ENCODE assay signal across 20 mouse cellular contexts in the genomic region with DNA sequence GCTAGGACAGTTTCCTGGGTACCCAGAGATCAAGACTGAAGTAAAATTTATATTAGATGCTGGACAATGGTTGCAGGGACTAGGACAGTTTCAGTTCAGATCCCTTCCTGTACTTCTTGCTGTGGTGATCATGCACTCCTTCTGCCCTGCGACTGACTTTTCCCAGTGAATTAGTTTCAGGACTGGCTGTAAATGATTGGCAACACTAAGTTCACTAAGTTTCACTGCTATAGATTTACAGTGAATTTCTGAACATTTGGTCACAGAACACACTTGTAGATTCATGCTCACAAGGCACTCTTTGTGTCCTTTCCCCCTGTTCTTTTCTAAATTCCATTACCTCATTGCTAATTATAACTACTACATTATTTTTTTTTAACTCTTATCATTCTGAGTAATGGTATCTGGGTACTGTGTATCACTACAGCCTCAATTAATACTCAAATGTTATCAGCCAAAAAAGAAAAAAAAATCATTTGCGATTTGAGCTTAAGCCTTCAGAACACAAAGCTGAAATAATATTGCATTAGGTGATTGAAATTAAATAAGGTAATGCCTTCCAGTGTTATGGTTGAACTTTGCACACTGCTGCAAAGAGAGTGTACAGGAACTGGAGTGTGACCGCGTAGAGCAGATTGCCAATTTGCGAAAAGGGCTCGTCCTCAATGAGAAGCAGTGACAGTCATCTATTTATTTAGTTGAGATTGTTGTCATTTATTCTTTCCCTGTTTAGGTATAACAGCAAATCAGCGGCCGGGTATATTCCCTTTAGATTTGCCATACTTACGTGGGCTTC.
DNase-seq lines count a peak whose midpoint lies in the region; ATAC-seq and TF ChIP-seq lines count a peak whose summit lies in the region.
"Had no signal": no experiment of that assay in that cellular context is flagged by ENCODE, and none has a peak within 500 bp of the region (broad histone marks: within the 10 kb centered on the region; RNA-seq: fewer than 3 reads in every experiment).

No protein-coding gene starts in this region.

- TF ChIP-seq CTCF in brain, embryonic 14.5 days (IDR thresholded peaks at IDR 0.05; ENCODE audit: borderline replicate concordance, extremely low read depth, insufficient read depth, insufficient read length) = no peak

- H3K4me3 ChIP-seq in forebrain, embryonic 15.5 days = no peak overlapping the region
- H3K4me3 ChIP-seq in forebrain, embryonic 11.5 days (ENCODE audit: low read depth, low read length) = no peak overlapping the region
- H3K4me3 ChIP-seq in heart, embryonic 16.5 days (ENCODE audit: low read length) = no peak overlapping the region
- H3K4me3 ChIP-seq in heart, embryonic 11.5 days (ENCODE audit: low read depth, low read length) = no peak overlapping the region
- no peak overlapping the region for H3K4me3 ChIP-seq in kidney, embryonic 15.5 days (replicated peaks)
- H3K4me3 ChIP-seq: embryonic facial prominence, embryonic 10.5 days; heart, embryonic 15.5 days; hindbrain, embryonic 13.5 days had no signal

- H3K9me3 ChIP-seq in forebrain, embryonic 15.5 days = no peaks in the 10 kb centered on the region
- H3K9me3 ChIP-seq in forebrain, embryonic 11.5 days (ENCODE audit: control insufficient read depth, low read length) = no peaks in the 10 kb centered on the region
- no peaks in the 10 kb centered on the region for H3K9me3 ChIP-seq in heart, embryonic 16.5 days (replicated peaks; ENCODE audit: control insufficient read depth, low read length)
- H3K9me3 ChIP-seq in heart, embryonic 11.5 days (replicated peaks; ENCODE audit: control insufficient read depth, low read length) = no peaks in the 10 kb centered on the region
- no peaks in the 10 kb centered on the region for H3K9me3 ChIP-seq in kidney, embryonic 15.5 days (replicated peaks)
- H3K9me3 ChIP-seq: embryonic facial prominence, embryonic 10.5 days; heart, embryonic 15.5 days; hindbrain, embryonic 13.5 days had no signal

- no peak overlapping the region for H3K4me2 ChIP-seq in forebrain, embryonic 15.5 days (replicated peaks)
- H3K4me2 ChIP-seq in forebrain, embryonic 11.5 days (ENCODE audit: low read depth, low read length, severe bottlenecking) = no peak overlapping the region
- H3K4me2 ChIP-seq in heart, embryonic 16.5 days (ENCODE audit: low read depth, low read length) = no peak overlapping the region
- H3K4me2 ChIP-seq in heart, embryonic 11.5 days = no peak overlapping the region
- H3K4me2 ChIP-seq in kidney, embryonic 15.5 days = no peak overlapping the region
- H3K4me2 ChIP-seq: heart, embryonic 15.5 days; hindbrain, embryonic 13.5 days had no signal

- no peaks in the 10 kb centered on the region for H3K36me3 ChIP-seq in forebrain, embryonic 15.5 days
- H3K36me3 ChIP-seq in forebrain, embryonic 11.5 days (ENCODE audit: control insufficient read depth, insufficient read depth, low read length) = no peaks in the 10 kb centered on the region
- H3K36me3 ChIP-seq in heart, embryonic 16.5 days (ENCODE audit: control insufficient read depth, insufficient read depth) = no peaks in the 10 kb centered on the region
- H3K36me3 ChIP-seq in heart, embryonic 11.5 days (ENCODE audit: control insufficient read depth, insufficient read depth, low read length) = no peaks in the 10 kb centered on the region
- no peaks in the 10 kb centered on the region for H3K36me3 ChIP-seq in kidney, embryonic 15.5 days
- H3K36me3 ChIP-seq: embryonic facial prominence, embryonic 10.5 days; heart, embryonic 15.5 days; hindbrain, embryonic 13.5 days had no signal

- H3K27ac ChIP-seq in forebrain, embryonic 15.5 days (replicated peaks) = 0 out of 2 replicates have a peak overlapping the region, but pooled peaks have one; percentile 23
- H3K27ac ChIP-seq in forebrain, embryonic 11.5 days (ENCODE audit: low read depth, low read length) = no peak overlapping the region
- no peak overlapping the region for H3K27ac ChIP-seq in heart, embryonic 16.5 days (ENCODE audit: low read length)
- no peak overlapping the region for H3K27ac ChIP-seq in heart, embryonic 11.5 days (ENCODE audit: low read depth, low read length)
- H3K27ac ChIP-seq in kidney, embryonic 15.5 days = no peak overlapping the region
- H3K27ac ChIP-seq: embryonic facial prominence, embryonic 10.5 days; heart, embryonic 15.5 days; hindbrain, embryonic 13.5 days; hindbrain, postnatal 0 days had no signal

- WGBS in forebrain, embryonic 15.5 days = 65% methylated on average over 9 of the region's 9 CpGs
- 91% methylated on average over 9 of the region's 9 CpGs for WGBS in forebrain, embryonic 11.5 days
- 74% methylated on average over 9 of the region's 9 CpGs for WGBS in heart, embryonic 16.5 days
- WGBS in heart, embryonic 11.5 days (ENCODE audit: insufficient replicate concordance) = 84% methylated on average over 9 of the region's 9 CpGs
- WGBS in kidney, embryonic 15.5 days = 85% methylated on average over 9 of the region's 9 CpGs

- DNase-seq in forebrain, embryonic 11.5 days (ENCODE audit: low spot score) = no peak
- no peak for DNase-seq in kidney, postnatal 10 days
- peak; percentile 59 for DNase-seq in brain, embryonic 14.5 days (ENCODE audit: low read depth)
- DNase-seq: adrenal gland, postnatal 14 days; cerebellum, adult 18-20 months; cerebellum, adult 9-11 months; gastrocnemius, postnatal 36 days; heart, adult 11 months; kidney, postnatal 14 days had no signal

- H3K27me3 ChIP-seq in forebrain, embryonic 15.5 days = no peaks in the 10 kb centered on the region
- H3K27me3 ChIP-seq in forebrain, embryonic 11.5 days (ENCODE audit: control insufficient read depth, insufficient read depth, low read length) = no peaks in the 10 kb centered on the region
- H3K27me3 ChIP-seq in heart, embryonic 16.5 days (ENCODE audit: control insufficient read depth, insufficient read depth, low read length) = no peaks in the 10 kb centered on the region
- no peaks in the 10 kb centered on the region for H3K27me3 ChIP-seq in heart, embryonic 11.5 days (ENCODE audit: control insufficient read depth, insufficient read depth, low read length)
- H3K27me3 ChIP-seq in kidney, embryonic 15.5 days = no peaks in the 10 kb centered on the region
- H3K27me3 ChIP-seq: CH12.LX; heart, embryonic 15.5 days; hindbrain, embryonic 13.5 days had no signal

- no peak for ATAC-seq in forebrain, embryonic 15.5 days (replicated peaks)
- ATAC-seq in forebrain, embryonic 11.5 days (replicated peaks; ENCODE audit: low FRiP score) = no peak
- peak; percentile 45 for ATAC-seq in heart, embryonic 16.5 days (replicated peaks; ENCODE audit: extremely low read depth, insufficient read depth, low FRiP score)
- ATAC-seq in heart, embryonic 11.5 days (replicated peaks; ENCODE audit: insufficient number of reproducible peaks, low FRiP score, low TSS enrichment) = no peak
- ATAC-seq in kidney, embryonic 15.5 days (replicated peaks; ENCODE audit: low FRiP score) = 0 out of 2 replicates have a peak, but pooled peaks have one; percentile 69
- ATAC-seq: activated CD4-positive, CD25-positive, alpha-beta regulatory T cell, adult 4 months; hindbrain, postnatal 0 days; Patski had no signal

- no peak overlapping the region for H3K9ac ChIP-seq in forebrain, embryonic 15.5 days (replicated peaks)
- H3K9ac ChIP-seq in forebrain, embryonic 11.5 days (ENCODE audit: low read length) = no peak overlapping the region
- no peak overlapping the region for H3K9ac ChIP-seq in heart, embryonic 16.5 days (ENCODE audit: low read length)
- no peak overlapping the region for H3K9ac ChIP-seq in heart, embryonic 11.5 days (ENCODE audit: low read depth, low read length)
- no peak overlapping the region for H3K9ac ChIP-seq in kidney, embryonic 15.5 days
- H3K9ac ChIP-seq: heart, embryonic 15.5 days; hindbrain, embryonic 13.5 days had no signal

- TF ChIP-seq POLR2A in brain, embryonic 14.5 days (IDR thresholded peaks at IDR 0.05; ENCODE audit: borderline replicate concordance, extremely low read depth, insufficient read depth, insufficient read length, poor library complexity, severe bottlenecking) = no peak

- H3K4me1 ChIP-seq in forebrain, embryonic 15.5 days = peaks cover 17% of the 10 kb centered on the region
- H3K4me1 ChIP-seq in forebrain, embryonic 11.5 days (replicated peaks; ENCODE audit: control insufficient read depth, insufficient read depth, low read length) = no peaks in the 10 kb centered on the region
- peaks cover 9% of the 10 kb centered on the region for H3K4me1 ChIP-seq in heart, embryonic 16.5 days (ENCODE audit: control insufficient read depth, insufficient read depth, low read length)
- no peaks in the 10 kb centered on the region for H3K4me1 ChIP-seq in heart, embryonic 11.5 days (ENCODE audit: control insufficient read depth, insufficient read depth, low read length)
- H3K4me1 ChIP-seq in kidney, embryonic 15.5 days = no peaks in the 10 kb centered on the region
- H3K4me1 ChIP-seq: embryonic facial prominence, embryonic 10.5 days; heart, embryonic 15.5 days had no signal

Comparison
In these comparisons a context has a peak if more than half of its experiments do, and no peak if none do; other contexts are left out.
1. ATAC-seq: peak in heart, embryonic 16.5 days (single experiment) and kidney, embryonic 15.5 days (single experiment); none in forebrain, embryonic 15.5 days (single experiment), forebrain, embryonic 11.5 days (single experiment) and heart, embryonic 11.5 days (single experiment).